In the genomic region with DNA sequence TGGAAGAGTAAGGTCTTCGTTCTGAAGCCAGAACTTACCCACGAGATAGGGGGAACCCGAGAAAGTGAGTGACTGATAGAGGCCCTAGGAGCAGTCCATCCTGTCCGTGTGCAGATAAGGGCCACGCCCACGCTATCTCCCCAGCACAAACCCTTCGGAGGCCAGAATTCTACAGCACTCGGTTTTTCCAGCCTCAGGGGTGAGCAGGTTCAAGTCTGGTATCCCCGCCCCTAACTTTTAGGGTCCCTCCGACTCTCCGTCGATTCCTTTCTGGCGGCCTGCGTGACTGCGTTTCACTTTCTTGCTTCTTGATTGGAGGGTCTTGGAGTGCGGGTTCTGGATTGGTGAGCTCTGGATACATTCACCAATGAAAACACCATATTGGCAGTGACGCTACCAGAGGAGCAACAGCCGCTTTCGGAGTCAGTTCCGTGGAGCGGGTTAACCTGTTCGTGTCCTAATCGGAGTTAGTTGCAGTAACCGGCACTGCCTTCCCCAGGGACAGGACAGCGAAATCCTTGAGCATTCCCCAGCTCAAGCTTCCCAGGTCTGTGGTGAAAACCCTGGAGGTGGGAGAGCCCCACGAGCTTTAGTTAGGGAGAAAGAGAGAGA, we compare ENCODE assay signal across 8 mouse cellular contexts. TPM values are rescaled to one million over a fixed set of nuclear protein-coding genes. Genes with fewer than 3 reads are reported as not detected.
DNase-seq lines count a peak whose midpoint lies in the region; ATAC-seq lines count a peak whose summit lies in the region.

A gene (minus strand): TSS at position 271 of the 612 bp plus-strand sequence.

- no peaks in the 10 kb centered on the region for H3K27me3 ChIP-seq in hindbrain, embryonic 16.5 days (replicated peaks; ENCODE audit: control insufficient read depth, insufficient read depth, low read length)

- WGBS in hindbrain, embryonic 16.5 days = under 1% methylated on average over 26 of the region's 26 CpGs
- WGBS in macrophage (ENCODE audit: missing documents) = under 1% methylated on average over 26 of the region's 26 CpGs

- peaks cover 26% of the 10 kb centered on the region for H3K36me3 ChIP-seq in hindbrain, embryonic 16.5 days (ENCODE audit: control insufficient read depth, insufficient read depth, low read length)
- peaks cover 25% of the 10 kb centered on the region for H3K36me3 ChIP-seq in macrophage (ENCODE audit: inconsistent target)

- H3K4me3 ChIP-seq in hindbrain, embryonic 16.5 days (ENCODE audit: low read length) = peak within 1 kb of the TSS; percentile 74
- H3K4me3 ChIP-seq in macrophage (ENCODE audit: inconsistent target) = peak within 1 kb of the TSS; percentile 69

- peaks cover 15% of the 10 kb centered on the region; the same call in 1 of the 2 replicates for H3K79me2 ChIP-seq in macrophage (ENCODE audit: inconsistent target)

- peaks cover 22% of the 10 kb centered on the region for H3K4me1 ChIP-seq in hindbrain, embryonic 16.5 days (ENCODE audit: control insufficient read depth, insufficient read depth, low read depth, low read length)

- peak; percentile 93 for DNase-seq in T-cell, adult 2 months (ENCODE audit: low spot score)
- DNase-seq in cerebellum, postnatal 36 days = peak; percentile 90 to 92
- peak; percentile 93 to 96 for DNase-seq in frontal cortex, postnatal 36 days (ENCODE audit: low spot score in 2 of 2)
- peak; percentile 88 to 92 for DNase-seq in left cerebral cortex, adult 18-20 months (ENCODE audit: low spot score in 2 of 2)
- DNase-seq in right cerebral cortex, adult 18-20 months = peak; percentile 97
- DNase-seq in urinary bladder, postnatal 10 days (ENCODE audit: low spot score) = peak; percentile 51

- peak within 1 kb of the TSS; percentile 82 for H3K4me2 ChIP-seq in hindbrain, embryonic 16.5 days (ENCODE audit: low read length)

- H3K27ac ChIP-seq in hindbrain, embryonic 16.5 days (ENCODE audit: low read depth, low read length) = peak within 1 kb of the TSS; percentile 81
- peak within 1 kb of the TSS; percentile 81 for H3K27ac ChIP-seq in macrophage

- ATAC-seq in hindbrain, embryonic 16.5 days = peak; percentile 97

- peak within 1 kb of the TSS; percentile 75 for H3K9ac ChIP-seq in hindbrain, embryonic 16.5 days (ENCODE audit: low read depth, low read length)

- no peaks in the 10 kb centered on the region for H3K9me3 ChIP-seq in hindbrain, embryonic 16.5 days (ENCODE audit: control insufficient read depth, low read length)

RNA-seq across cellular contexts. Expression of the gene that starts here (rescaled TPM):
- 42.7 and 47.9 TPM in 2 replicates for polyA plus RNA-seq in hindbrain, embryonic 16.5 days (2015; fragmentation: Nextera tagmentation; extraction: Ambion mirVana)
- total RNA-seq in left cerebral cortex, adult 18-20 months (2021) = 10 to 100 TPM; 26.9 to 27.8 TPM
- 100 to 1,000 TPM in 17 of 26 experiments, 10 to 100 TPM in 9; 57.3 to 161 (median 104) TPM for total RNA-seq in macrophage (2018; cell fraction: chromatin; rRNA removed)
- total RNA-seq in macrophage (2018; cell fraction: cytosol; rRNA removed) = 10 to 100 TPM in 12 of 26 experiments, 1 to 10 TPM in 14; 6.6 to 17.2 (median 9.9) TPM
- total RNA-seq in macrophage (2018; cell fraction: nucleus; rRNA removed) = 100 to 1,000 TPM in 8 of 26 experiments, 10 to 100 TPM in 18; 37.4 to 153 (median 74.8) TPM
- 8.6 to 27.3 TPM (median 12.1 TPM) in 3 replicates for polyA plus RNA-seq in macrophage (2018)

Comparison
In these comparisons a context has a peak if more than half of its experiments do, and no peak if none do; other contexts are left out.
1. Peak in every context shown above with its lines: DNase-seq, ATAC-seq, H3K4me3 ChIP-seq and H3K27ac ChIP-seq.